Mouse (Mus musculus) cortical plate, adult 2 months (tissue): ENCODE data around the gene Otop2.

Source experiments
- CTCF ChIP-seq: fragments of 200-500 bp; IDR thresholded peaks from 2 replicates; pipeline ENCODE4 v1.5.1; 2011; ENCODE audit warnings: mild to moderate bottlenecking, control low read depth, low read length; ENCODE audit not compliant: insufficient read depth; ENCODE audit errors: extremely low read depth
- POLR2A ChIP-seq: fragments of 200-500 bp; IDR thresholded peaks from 2 replicates; pipeline ENCODE4 v1.6.1; 2011; ENCODE audit warnings: mild to moderate bottlenecking, low read length, control low read depth; ENCODE audit not compliant: insufficient read depth; ENCODE audit errors: extremely low read depth

- no peak for TF ChIP-seq CTCF
- no peak for TF ChIP-seq POLR2A
Measured at GRCm38 (mm10) chr11:115372737-115373136, 65.8 kb downstream of the Otop2 start.
